Mouse (Mus musculus) left cerebral cortex, postnatal 10 days (tissue): ENCODE measurements around the gene Trim60. TPM values are rescaled to one million over a fixed set of nuclear protein-coding genes. Genes with fewer than 3 reads are reported as not detected.
"Not testable (repeated sequence)": the region's sequence is repeated elsewhere in the genome, so short reads cannot be mapped to it uniquely, and the experiment has no call there.

Source experiments
- DNase-seq, 2 experiments: peaks; one replicate each; pipeline ENCODE4 v3.0.0; 2021 to 2022; ENCODE audit warnings: low spot score in 2 of 2, mixed read lengths in 1 of 2; ENCODE audit errors: extremely low spot score in 1 of 2
- intact Hi-C: fragments of 180-260 bp; cut with DNase I; formaldehyde crosslinking; loops from one replicate; pipeline ENCODE4 v1.15.1; 2025
- total RNA-seq, 2 experiments: library from RNA; stranded (reverse); gene quantifications; 2 replicates each; pipeline ENCODE4 v1.2.3; 2021

Trim60 gene
- total RNA-seq, 2 experiments from 2014 or later, result not detected

DNA sequence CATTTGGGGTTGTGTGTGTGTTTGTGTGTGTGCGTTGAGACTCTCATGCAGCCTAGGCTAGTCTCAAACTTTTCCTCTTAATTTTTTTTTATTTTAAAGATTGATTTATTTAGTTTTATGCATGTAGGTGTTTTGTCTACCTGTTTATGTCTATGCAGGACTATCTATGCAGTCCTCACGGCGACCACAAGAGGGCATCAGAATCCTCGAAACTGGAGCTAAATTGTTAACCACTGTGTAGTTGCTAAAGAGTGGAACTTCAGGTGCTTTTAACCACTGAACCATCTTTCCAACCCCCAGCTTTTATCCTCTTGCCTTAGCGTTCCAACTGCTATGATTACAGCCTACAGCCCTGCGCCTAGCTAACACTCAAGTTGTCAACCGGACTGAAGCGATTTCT lies 4.1 kb upstream of the Trim60 start:
- intact Hi-C loops, result loop anchor here (1.0 kb wide), 1 partner anchor 88 kb away; no protein-coding TSS in a partner anchor
- DNase-seq, result peak; percentile 7 to 51

DNA sequence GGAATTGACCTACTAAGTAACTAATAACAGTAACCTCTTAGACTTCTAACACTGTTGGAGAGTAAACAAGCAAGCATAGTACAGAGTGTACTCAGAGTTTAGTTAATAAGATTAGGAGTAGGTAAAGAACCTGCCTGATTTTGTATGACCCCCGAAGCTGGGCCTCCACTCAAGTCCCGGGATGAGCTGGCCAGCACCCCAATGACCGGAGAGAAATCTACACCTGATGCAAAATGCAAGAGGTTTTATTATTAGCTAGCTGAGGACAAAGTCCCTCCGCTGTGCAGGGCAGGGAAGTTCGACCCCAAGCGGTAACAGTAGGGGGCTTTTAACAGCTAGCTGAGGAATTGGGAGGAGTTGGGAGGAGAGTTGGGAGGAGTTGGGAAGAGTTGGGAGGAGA lies 10.8 kb downstream of the Trim60 start:
- DNase-seq, result not testable (repeated sequence)

DNA sequence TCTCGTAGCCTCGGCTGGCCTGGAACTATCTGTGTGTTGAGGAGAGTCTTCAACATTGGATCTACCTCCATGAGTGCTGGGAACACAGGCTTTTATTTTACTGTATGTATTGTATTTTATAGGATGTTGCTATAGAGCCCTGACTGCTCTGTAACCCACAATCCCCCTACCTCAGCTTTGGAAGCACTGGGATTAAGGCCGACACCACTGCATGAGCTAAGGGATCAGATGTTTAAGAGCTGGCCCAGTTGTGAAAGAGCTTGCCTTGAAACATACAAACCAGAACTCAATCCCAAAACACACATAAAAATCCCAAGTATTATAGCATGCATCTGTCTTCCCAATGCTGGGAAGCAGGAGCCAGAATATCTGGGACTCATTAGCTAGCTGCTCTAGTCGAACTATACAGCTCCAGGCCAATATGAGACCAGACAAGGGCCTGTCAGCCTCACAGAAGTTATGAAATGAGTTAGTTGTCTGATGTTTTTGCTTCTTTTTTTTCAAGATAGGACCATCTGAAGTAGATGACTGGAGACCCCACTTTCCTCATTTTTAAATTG lies 19.5 kb downstream of the Trim60 start:
- intact Hi-C loops, result no loop called here
- DNase-seq, result no peak

More for the DNA sequence above, 10.8 kb downstream of the Trim60 start:
- intact Hi-C loops, result not testable (repeated sequence)

DNA sequence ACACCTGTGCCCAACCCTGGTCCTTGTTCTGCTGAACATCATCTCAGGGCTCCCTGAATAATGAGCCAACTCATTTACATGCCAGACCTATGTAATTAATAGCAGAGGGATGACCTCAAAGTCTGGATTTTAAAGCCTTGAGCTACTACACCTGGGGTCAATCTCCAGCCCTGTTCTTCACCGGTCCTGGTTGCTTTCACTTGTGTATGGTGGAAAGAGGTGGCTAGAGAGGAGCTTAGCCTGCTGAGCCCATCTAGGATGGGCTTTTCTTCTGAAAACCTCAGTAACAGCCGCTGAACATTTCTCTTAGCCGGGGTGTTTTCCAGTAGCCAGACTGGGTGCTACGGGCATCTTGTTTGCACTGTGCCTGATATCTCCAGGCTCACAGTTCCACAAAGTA lies 30.7 kb downstream of the Trim60 start, which contains the start of gene Trim75:
Gene Trim75, minus strand, starts transcription at position 101 of the 400 bp plus-strand sequence.
- no peak for DNase-seq
- intact Hi-C loops, result no loop called here

DNA sequence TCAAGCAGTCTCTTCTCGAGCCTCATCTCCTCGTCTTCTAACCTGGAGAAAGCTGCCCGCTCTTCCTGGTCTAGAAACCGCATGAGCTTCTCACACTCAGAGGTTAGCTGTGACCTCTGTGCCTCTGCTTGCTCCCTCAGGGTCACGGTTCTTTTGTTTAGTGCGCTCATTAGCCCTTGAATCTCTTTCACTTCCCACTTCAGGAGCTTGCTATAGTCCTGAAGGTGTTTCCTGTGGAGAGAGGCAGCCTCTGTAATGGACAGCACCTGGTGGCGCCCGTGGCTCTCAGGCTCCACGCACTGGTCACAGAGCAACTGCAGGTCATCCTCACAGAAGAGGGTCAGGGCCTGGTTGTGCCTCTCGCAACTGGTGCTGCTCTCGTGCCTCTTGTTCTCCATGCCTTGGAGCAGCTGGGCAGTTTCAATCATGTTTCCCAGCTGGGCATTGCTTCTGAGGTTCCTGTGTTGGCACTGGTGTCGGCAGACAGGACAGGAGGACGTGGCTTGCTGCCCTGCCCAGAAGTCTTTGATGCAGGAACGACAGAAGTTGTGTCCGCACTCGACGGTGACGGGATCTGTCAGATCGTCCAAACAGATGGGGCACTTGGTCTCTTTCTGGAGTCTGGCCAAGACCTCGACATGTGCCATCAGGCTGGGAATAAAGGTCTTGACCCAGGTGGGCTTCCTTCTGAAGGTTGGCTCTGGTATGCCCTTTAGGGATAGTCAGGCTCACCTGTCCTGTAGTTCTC lies 35.1 kb downstream of the Trim60 start:
- intact Hi-C loops, result no loop called here
- no peak for DNase-seq

DNA sequence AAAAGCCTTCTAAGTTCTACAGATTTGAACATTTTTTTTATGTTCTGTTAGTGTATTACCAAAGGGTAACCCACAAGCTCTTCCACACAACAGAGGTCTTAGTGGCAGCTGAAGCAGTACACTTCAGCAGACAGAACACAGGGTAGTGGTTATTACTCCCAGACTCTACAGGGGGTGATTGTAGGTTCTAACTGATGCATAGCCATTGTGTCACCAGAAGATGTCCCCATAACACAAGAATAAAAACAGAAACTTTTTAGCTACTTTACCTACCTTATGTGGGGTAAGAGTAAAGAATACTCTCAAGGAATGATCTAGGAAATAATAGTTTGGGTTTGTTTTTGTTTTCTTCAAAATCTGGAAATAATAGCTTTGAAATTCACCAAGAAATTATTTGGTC lies 55.5 kb downstream of the Trim60 start:
- intact Hi-C loops, result loop anchor here (10.0 kb wide), 2 partner anchors 152 to 1532 kb away; no protein-coding TSS in a partner anchor
- DNase-seq, result no peak

DNA sequence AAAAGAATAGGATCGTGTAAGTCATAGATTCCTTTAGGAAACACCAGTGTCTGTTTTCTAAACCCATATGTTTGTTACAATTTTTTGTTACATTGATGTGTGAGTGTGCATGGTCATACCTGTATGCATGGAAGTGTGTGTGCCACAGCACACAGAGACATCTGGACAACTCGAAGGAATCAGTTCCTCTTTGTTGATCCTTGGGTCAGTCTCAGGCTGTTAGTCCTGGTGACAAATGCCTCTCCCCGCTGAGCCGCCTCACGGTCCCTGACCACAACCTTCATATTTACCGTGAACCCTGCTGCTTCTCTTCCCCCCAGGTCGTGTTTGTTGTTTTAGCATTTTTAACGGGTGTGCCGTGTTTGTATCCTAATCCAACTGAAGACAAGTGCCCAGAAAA lies 59.4 kb downstream of the Trim60 start:
- intact Hi-C loops, result no loop called here
- no peak for DNase-seq

DNA sequence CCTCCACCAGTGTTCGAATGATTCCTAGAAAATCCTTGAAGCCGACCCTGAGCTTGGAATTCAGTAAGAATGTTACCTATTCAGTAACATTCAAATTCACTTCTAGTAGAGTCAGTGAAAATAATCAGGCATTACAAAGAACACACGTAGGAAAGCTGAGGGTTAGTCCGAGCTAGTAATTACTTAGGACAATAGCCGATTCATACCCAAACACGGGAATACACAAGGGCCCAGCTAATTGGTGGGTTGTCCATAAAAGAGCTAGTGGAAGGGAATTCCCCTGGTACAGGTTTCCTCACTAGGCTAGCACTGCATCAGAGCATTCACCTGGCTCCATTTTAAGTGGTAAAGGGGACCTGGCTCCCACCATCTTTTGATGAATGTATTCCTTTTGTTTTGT lies 66.3 kb downstream of the Trim60 start:
- DNase-seq, result no peak
- intact Hi-C loops, result no loop called here

Other genes with a start within 250 kb of the Trim60 start
- 100 to 1,000 TPM; 124 to 128 TPM for gene Klhl2, start 168.6 kb downstream of the Trim60 start, total RNA-seq
- 10 to 100 TPM; 14.7 to 15.0 TPM for gene Tmem192, start 71.4 kb downstream of the Trim60 start, total RNA-seq
- not detected for gene Trim75, start 30.8 kb downstream of the Trim60 start, total RNA-seq
- not detected for gene Trim61, start 61 bp downstream of the Trim60 start, total RNA-seq
- not detected for gene Apela, start 18.8 kb upstream of the Trim60 start, total RNA-seq
- gene Gm10663, start 56.4 kb upstream of the Trim60 start, total RNA-seq, result not detected
- gene BC030870, start 111.0 kb upstream of the Trim60 start, total RNA-seq, result not detected